Mouse (Mus musculus) embryonic fibroblast, embryonic 13.5 days (primary cell): ENCODE measurements around the gene Stk38.

ENCODE experiments used
- CTCF ChIP-seq: IDR thresholded peaks from 2 replicates; pipeline ENCODE4 v1.5.1; 2011; ENCODE audit warnings: mild to moderate bottlenecking, control low read depth, low read length, moderate library complexity, borderline replicate concordance; ENCODE audit not compliant: insufficient read depth
- POLR2A ChIP-seq: IDR thresholded peaks from 2 replicates; pipeline ENCODE4 v1.6.1; 2011; ENCODE audit warnings: low read depth, mild to moderate bottlenecking, control low read depth, low read length, moderate library complexity

- no peak for TF ChIP-seq CTCF
- no peak for TF ChIP-seq POLR2A
Measured at GRCm38 (mm10) chr17:28921086-28921485, 86.7 kb downstream of the Stk38 start.
